Mouse (Mus musculus): ENCODE data around the gene Bcl2l13. TPM values are rescaled to one million over a fixed set of nuclear protein-coding genes. Genes with fewer than 3 reads are reported as not detected.

The Bcl2l13 gene
- polyA plus RNA-seq, 1 experiment: 23.8 TPM

- H3K27me3 ChIP-seq (ENCODE audit: control insufficient read depth, insufficient read depth, low read length): no peaks in the 10 kb centered on the region
- no peaks in the 10 kb centered on the region for H3K36me3 ChIP-seq (ENCODE audit: control insufficient read depth, insufficient read depth, low read length)
- no peak overlapping the region for H3K4me3 ChIP-seq (ENCODE audit: control insufficient read depth, low read depth, low read length)
- no peak for TF ChIP-seq CTCF (IDR thresholded peaks at IDR 0.05; ENCODE audit: control insufficient read depth, insufficient read depth, insufficient replicate concordance, low read depth, low read length)
- no peak for TF ChIP-seq POLR2A (IDR thresholded peaks at IDR 0.05; ENCODE audit: control insufficient read depth, low read depth, low read length)
- no peak overlapping the region for H3K27ac ChIP-seq (ENCODE audit: control insufficient read depth, insufficient read depth, low read depth, low read length)
- H3K4me1 ChIP-seq (ENCODE audit: control insufficient read depth, insufficient read depth, low read length): no peaks in the 10 kb centered on the region
These were observed 18.4 kb downstream of the Bcl2l13 start for GRCm38 (mm10) chr6:120854413-120854812.

GRCm38 (mm10) chr6:120858217-120858711 is 22.3 kb downstream of the Bcl2l13 start:
- H3K4me1 ChIP-seq (ENCODE audit: control insufficient read depth, insufficient read depth, low read length): no peaks in the 10 kb centered on the region
- no peak for TF ChIP-seq CTCF (IDR thresholded peaks at IDR 0.05; ENCODE audit: control insufficient read depth, insufficient read depth, insufficient replicate concordance, low read depth, low read length)
- no peak for TF ChIP-seq POLR2A (IDR thresholded peaks at IDR 0.05; ENCODE audit: control insufficient read depth, low read depth, low read length)
- H3K4me3 ChIP-seq (ENCODE audit: control insufficient read depth, low read depth, low read length): no peak overlapping the region
- H3K36me3 ChIP-seq (ENCODE audit: control insufficient read depth, insufficient read depth, low read length): no peaks in the 10 kb centered on the region
- no peaks in the 10 kb centered on the region for H3K27me3 ChIP-seq (ENCODE audit: control insufficient read depth, insufficient read depth, low read length)
- H3K27ac ChIP-seq (ENCODE audit: control insufficient read depth, insufficient read depth, low read depth, low read length): no peak overlapping the region

- Histone ChIP-seq H3K4me1 (ENCODE audit: control insufficient read depth, insufficient read depth, low read length) (no peaks in the 10 kb centered on the region), H3K27me3 (ENCODE audit: control insufficient read depth, insufficient read depth, low read length) (no peaks in the 10 kb centered on the region), H3K4me3 (ENCODE audit: control insufficient read depth, low read depth, low read length) (no peak overlapping the region), H3K36me3 (ENCODE audit: control insufficient read depth, insufficient read depth, low read length) (no peaks in the 10 kb centered on the region), H3K27ac (ENCODE audit: control insufficient read depth, insufficient read depth, low read depth, low read length) (no peak overlapping the region)
- TF ChIP-seq POLR2A (IDR thresholded peaks at IDR 0.05; ENCODE audit: control insufficient read depth, low read depth, low read length): no peak
- TF ChIP-seq CTCF (IDR thresholded peaks at IDR 0.05; ENCODE audit: control insufficient read depth, insufficient read depth, insufficient replicate concordance, low read depth, low read length): no peak
These were observed 24.1 kb downstream of the Bcl2l13 start for GRCm38 (mm10) chr6:120860079-120860478.

GRCm38 (mm10) chr6:120866051-120866814 is 30.2 kb downstream of the Bcl2l13 start:
- Histone ChIP-seq H3K4me3 (ENCODE audit: control insufficient read depth, low read depth, low read length) (no peak overlapping the region), H3K4me1 (ENCODE audit: control insufficient read depth, insufficient read depth, low read length) (no peaks in the 10 kb centered on the region), H3K36me3 (ENCODE audit: control insufficient read depth, insufficient read depth, low read length) (no peaks in the 10 kb centered on the region), H3K27me3 (ENCODE audit: control insufficient read depth, insufficient read depth, low read length) (no peaks in the 10 kb centered on the region), H3K27ac (ENCODE audit: control insufficient read depth, insufficient read depth, low read depth, low read length) (no peak overlapping the region)
- TF ChIP-seq POLR2A (IDR thresholded peaks at IDR 0.05; ENCODE audit: control insufficient read depth, low read depth, low read length): no peak

GRCm38 (mm10) chr6:120868824-120869223 is 32.8 kb downstream of the Bcl2l13 start:
- no peaks in the 10 kb centered on the region for H3K4me1 ChIP-seq (ENCODE audit: control insufficient read depth, insufficient read depth, low read length)
- no peaks in the 10 kb centered on the region for H3K27me3 ChIP-seq (ENCODE audit: control insufficient read depth, insufficient read depth, low read length)
- no peaks in the 10 kb centered on the region for H3K36me3 ChIP-seq (ENCODE audit: control insufficient read depth, insufficient read depth, low read length)
- H3K4me3 ChIP-seq (ENCODE audit: control insufficient read depth, low read depth, low read length): no peak overlapping the region
- no peak for TF ChIP-seq CTCF (IDR thresholded peaks at IDR 0.05; ENCODE audit: control insufficient read depth, insufficient read depth, insufficient replicate concordance, low read depth, low read length)
- no peak for TF ChIP-seq POLR2A (IDR thresholded peaks at IDR 0.05; ENCODE audit: control insufficient read depth, low read depth, low read length)
- no peak overlapping the region for H3K27ac ChIP-seq (ENCODE audit: control insufficient read depth, insufficient read depth, low read depth, low read length)

GRCm38 (mm10) chr6:120871286-120871685 is 35.3 kb downstream of the Bcl2l13 start:
- H3K27ac ChIP-seq (ENCODE audit: control insufficient read depth, insufficient read depth, low read depth, low read length): no peak overlapping the region
- H3K4me1 ChIP-seq (ENCODE audit: control insufficient read depth, insufficient read depth, low read length): no peaks in the 10 kb centered on the region
- no peak overlapping the region for H3K4me3 ChIP-seq (ENCODE audit: control insufficient read depth, low read depth, low read length)
- H3K36me3 ChIP-seq (ENCODE audit: control insufficient read depth, insufficient read depth, low read length): no peaks in the 10 kb centered on the region
- TF ChIP-seq POLR2A (IDR thresholded peaks at IDR 0.05; ENCODE audit: control insufficient read depth, low read depth, low read length): no peak
- TF ChIP-seq CTCF (IDR thresholded peaks at IDR 0.05; ENCODE audit: control insufficient read depth, insufficient read depth, insufficient replicate concordance, low read depth, low read length): no peak
- no peaks in the 10 kb centered on the region for H3K27me3 ChIP-seq (ENCODE audit: control insufficient read depth, insufficient read depth, low read length)

GRCm38 (mm10) chr6:120873874-120874273 is 37.9 kb downstream of the Bcl2l13 start:
- Histone ChIP-seq H3K4me1 (ENCODE audit: control insufficient read depth, insufficient read depth, low read length) (no peaks in the 10 kb centered on the region), H3K27ac (ENCODE audit: control insufficient read depth, insufficient read depth, low read depth, low read length) (no peak overlapping the region), H3K4me3 (ENCODE audit: control insufficient read depth, low read depth, low read length) (no peak overlapping the region), H3K27me3 (ENCODE audit: control insufficient read depth, insufficient read depth, low read length) (no peaks in the 10 kb centered on the region), H3K36me3 (ENCODE audit: control insufficient read depth, insufficient read depth, low read length) (no peaks in the 10 kb centered on the region)
- TF ChIP-seq CTCF (IDR thresholded peaks at IDR 0.05; ENCODE audit: control insufficient read depth, insufficient read depth, insufficient replicate concordance, low read depth, low read length) (no peak), POLR2A (IDR thresholded peaks at IDR 0.05; ENCODE audit: control insufficient read depth, low read depth, low read length) (no peak)
